Mouse (Mus musculus) forebrain, embryonic 12.5 days (tissue): ENCODE data around the gene Galnt15. TPM values are rescaled to one million over a fixed set of nuclear protein-coding genes. Genes with fewer than 3 reads are reported as not detected.

Source experiments
- ATAC-seq: fragments of 200-750 bp; cut with Nextera tagmentation; 2 replicates; pipeline ENCODE4 v1.8.0; 2017; ENCODE audit warnings: moderate TSS enrichment; ENCODE audit not compliant: low FRiP score
- H3K27ac ChIP-seq: fragments of 300-500 bp; sonication (generic); 2 replicates; pipeline ENCODE4 v1.5.1; 2016; ENCODE audit warnings: mild to moderate bottlenecking
- H3K27me3 ChIP-seq: fragments of 300-500 bp; sonication (generic); 2 replicates; pipeline ENCODE4 v1.6.1; 2016; ENCODE audit warnings: mild to moderate bottlenecking
- H3K36me3 ChIP-seq: fragments of 300-500 bp; sonication (generic); replicated peaks from 2 replicates; pipeline ENCODE4 v1.6.1; 2016; ENCODE audit warnings: mild to moderate bottlenecking
- H3K4me1 ChIP-seq: fragments of 300-500 bp; sonication (generic); 2 replicates; pipeline ENCODE4 v1.6.1; 2016
- H3K4me2 ChIP-seq: fragments of 300-500 bp; sonication (generic); 2 replicates; pipeline ENCODE4 v1.6.1; 2016; ENCODE audit warnings: mild to moderate bottlenecking, moderate library complexity
- H3K4me3 ChIP-seq: fragments of 300-500 bp; sonication (generic); replicated peaks from 2 replicates; pipeline ENCODE4 v1.5.1; 2016; ENCODE audit warnings: mild to moderate bottlenecking
- H3K9ac ChIP-seq: fragments of 300-500 bp; sonication (generic); 2 replicates; pipeline ENCODE4 v1.6.1; 2016; ENCODE audit warnings: mild to moderate bottlenecking
- H3K9me3 ChIP-seq: fragments of 300-500 bp; sonication (generic); 2 replicates; pipeline ENCODE4 v1.6.1; 2016
- WGBS: fragments of 180-500 bp; shearing (Covaris S2); methylation state at CpG from one replicate; pipeline ENCODE4 v1.1.7; 2016; 5-methylcytosine and 5-hydroxymethylcytosine counted together
- polyA plus RNA-seq: library from polyadenylated mRNA; unstranded; fragments of >200 nt; fragmentation: Nextera tagmentation; extraction: Ambion mirVana; gene quantifications from 2 replicates; pipeline ENCODE4 v1.2.1, GENCODE M21; 2016

Galnt15 gene
- polyA plus RNA-seq, result 0.14 and 0.18 TPM in 2 replicates

- H3K27ac ChIP-seq, result no peak within 1 kb of the TSS
- no peak for ATAC-seq
- H3K4me1 ChIP-seq, result peaks cover 9% of the 10 kb centered on the region; the same call in 1 of the 2 replicates
- 0 out of 2 replicates have a peak within 1 kb of the TSS, but pooled peaks have one; percentile 12 for H3K9ac ChIP-seq
- no peak within 1 kb of the TSS for H3K4me3 ChIP-seq
- WGBS, result 26% methylated on average over 9 of the region's 9 CpGs
- H3K9me3 ChIP-seq, result no peaks in the 10 kb centered on the region
- peaks cover 3% of the 10 kb centered on the region; the same call in 1 of the 2 replicates for H3K27me3 ChIP-seq
- H3K36me3 ChIP-seq, result no peaks in the 10 kb centered on the region
- H3K4me2 ChIP-seq, result 0 out of 2 replicates have a peak within 1 kb of the TSS, but pooled peaks have one; percentile 3
Observed at GRCm38 (mm10) chr14:32028681-32029091, at the start of gene Galnt15. Gene Galnt15, plus strand, starts transcription at chr14:32028989.

- Histone ChIP-seq H3K36me3 (no peaks in the 10 kb centered on the region), H3K4me3 (no peak overlapping the region), H3K4me2 (no peak overlapping the region), H3K4me1 (no peaks in the 10 kb centered on the region; the same call in 1 of the 2 replicates), H3K9ac (no peak overlapping the region), H3K9me3 (peaks cover 5% of the 10 kb centered on the region; the same call in 1 of the 2 replicates), H3K27me3 (no peaks in the 10 kb centered on the region), H3K27ac (no peak overlapping the region)
- ATAC-seq, result no peak
- WGBS, result 68% methylated on average over 8 of the region's 8 CpGs
Observed at GRCm38 (mm10) chr14:31994021-31994420, 34.8 kb upstream of the Galnt15 start.

- Histone ChIP-seq H3K27me3 (no peaks in the 10 kb centered on the region), H3K36me3 (no peaks in the 10 kb centered on the region), H3K9me3 (peaks cover 5% of the 10 kb centered on the region; the same call in 1 of the 2 replicates), H3K4me2 (no peak overlapping the region), H3K4me1 (peaks cover 15% of the 10 kb centered on the region), H3K4me3 (no peak overlapping the region), H3K9ac (no peak overlapping the region), H3K27ac (no peak overlapping the region)
- ATAC-seq, result no peak
- 85% methylated on average over 7 of the region's 7 CpGs for WGBS
Observed at GRCm38 (mm10) chr14:32000941-32001340, 27.8 kb upstream of the Galnt15 start.

GRCm38 (mm10) chr14:32002502-32003338 is 26.1 kb upstream of the Galnt15 start:
- Histone ChIP-seq H3K27me3 (no peaks in the 10 kb centered on the region), H3K9ac (no peak overlapping the region), H3K4me2 (no peak overlapping the region), H3K36me3 (no peaks in the 10 kb centered on the region), H3K27ac (peak overlapping the region; percentile 37; the same call in 1 of the 2 replicates), H3K4me1 (peaks cover 15% of the 10 kb centered on the region), H3K4me3 (no peak overlapping the region), H3K9me3 (peaks cover 5% of the 10 kb centered on the region; the same call in 1 of the 2 replicates)
- no peak for ATAC-seq
- WGBS, result 73% methylated on average over 15 of the region's 15 CpGs

GRCm38 (mm10) chr14:32003904-32004596 is 24.7 kb upstream of the Galnt15 start:
- 79% methylated on average over 7 of the region's 7 CpGs for WGBS
- no peaks in the 10 kb centered on the region for H3K27me3 ChIP-seq
- H3K4me3 ChIP-seq, result no peak overlapping the region

GRCm38 (mm10) chr14:32005673-32006261 is 23.0 kb upstream of the Galnt15 start:
- Histone ChIP-seq H3K27ac (no peak overlapping the region), H3K36me3 (no peaks in the 10 kb centered on the region), H3K9ac (no peak overlapping the region), H3K4me1 (peaks cover 15% of the 10 kb centered on the region), H3K9me3 (no peaks in the 10 kb centered on the region), H3K27me3 (no peaks in the 10 kb centered on the region), H3K4me2 (no peak overlapping the region), H3K4me3 (no peak overlapping the region)
- no peak for ATAC-seq
- 84% methylated on average over 9 of the region's 9 CpGs for WGBS

More at GRCm38 (mm10) chr14:32003904-32004596, 24.7 kb upstream of the Galnt15 start:
- peaks cover 15% of the 10 kb centered on the region for H3K4me1 ChIP-seq
- ATAC-seq, result no peak
- H3K9me3 ChIP-seq, result no peaks in the 10 kb centered on the region
- H3K36me3 ChIP-seq, result no peaks in the 10 kb centered on the region
- H3K27ac ChIP-seq, result peak overlapping the region; percentile 1; the same call in 1 of the 2 replicates
- no peak overlapping the region for H3K9ac ChIP-seq
- no peak overlapping the region for H3K4me2 ChIP-seq

- H3K9me3 ChIP-seq, result no peaks in the 10 kb centered on the region
- peaks cover 8% of the 10 kb centered on the region for H3K4me1 ChIP-seq
- H3K9ac ChIP-seq, result no peak overlapping the region
- H3K27ac ChIP-seq, result no peak overlapping the region
- ATAC-seq, result no peak
- 90% methylated on average over 4 of the region's 4 CpGs for whole genome bisulfite sequencing
- no peak overlapping the region for H3K4me3 ChIP-seq
- no peaks in the 10 kb centered on the region for H3K27me3 ChIP-seq
- H3K36me3 ChIP-seq, result no peaks in the 10 kb centered on the region
- H3K4me2 ChIP-seq, result no peak overlapping the region
Observed at GRCm38 (mm10) chr14:32007654-32008335, 21.0 kb upstream of the Galnt15 start.

GRCm38 (mm10) chr14:32009715-32010114 is 19.1 kb upstream of the Galnt15 start:
- no peak overlapping the region for H3K27ac ChIP-seq
- ATAC-seq, result no peak
- WGBS, result 86% methylated on average over 2 of the region's 2 CpGs
- H3K4me2 ChIP-seq, result no peak overlapping the region
- no peaks in the 10 kb centered on the region for H3K9me3 ChIP-seq
- no peak overlapping the region for H3K4me3 ChIP-seq
- no peak overlapping the region for H3K9ac ChIP-seq
- no peaks in the 10 kb centered on the region for H3K36me3 ChIP-seq
- H3K27me3 ChIP-seq, result no peaks in the 10 kb centered on the region
- H3K4me1 ChIP-seq, result no peaks in the 10 kb centered on the region

- Histone ChIP-seq H3K9ac (no peak overlapping the region), H3K36me3 (no peaks in the 10 kb centered on the region), H3K4me3 (no peak overlapping the region), H3K27ac (no peak overlapping the region), H3K4me1 (peaks cover 6% of the 10 kb centered on the region), H3K9me3 (no peaks in the 10 kb centered on the region), H3K27me3 (no peaks in the 10 kb centered on the region), H3K4me2 (no peak overlapping the region)
- ATAC-seq, result no peak
- 82% methylated on average over 6 of the region's 6 CpGs for WGBS
Observed at GRCm38 (mm10) chr14:32011547-32012304, 17.1 kb upstream of the Galnt15 start.

GRCm38 (mm10) chr14:32015131-32015770 is 13.5 kb upstream of the Galnt15 start:
- no peak overlapping the region for H3K9ac ChIP-seq
- no peak for ATAC-seq
- no peaks in the 10 kb centered on the region for H3K36me3 ChIP-seq
- H3K9me3 ChIP-seq, result no peaks in the 10 kb centered on the region
- no peak overlapping the region for H3K4me2 ChIP-seq
- peaks cover 15% of the 10 kb centered on the region for H3K4me1 ChIP-seq
- no peak overlapping the region for H3K27ac ChIP-seq
- WGBS, result 97% methylated on average over 7 of the region's 7 CpGs
- H3K4me3 ChIP-seq, result no peak overlapping the region
- H3K27me3 ChIP-seq, result no peaks in the 10 kb centered on the region

- WGBS, result 69% methylated on average over 3 of the region's 3 CpGs
- H3K27ac ChIP-seq, result peak overlapping the region; percentile 95
- peak; percentile 25 for ATAC-seq
- no peaks in the 10 kb centered on the region for H3K9me3 ChIP-seq
- H3K4me2 ChIP-seq, result peak overlapping the region; percentile 35
- no peak overlapping the region; the same call in 1 of the 2 replicates for H3K9ac ChIP-seq
- H3K36me3 ChIP-seq, result no peaks in the 10 kb centered on the region
- no peak overlapping the region; the same call in 1 of the 2 replicates for H3K4me3 ChIP-seq
- H3K4me1 ChIP-seq, result peaks cover 15% of the 10 kb centered on the region
- H3K27me3 ChIP-seq, result no peaks in the 10 kb centered on the region
Observed at GRCm38 (mm10) chr14:32016466-32016865, 12.3 kb upstream of the Galnt15 start.
